Mouse (Mus musculus): ENCODE data around the gene Mapk8ip3.

Mapk8ip3 gene

DNA sequence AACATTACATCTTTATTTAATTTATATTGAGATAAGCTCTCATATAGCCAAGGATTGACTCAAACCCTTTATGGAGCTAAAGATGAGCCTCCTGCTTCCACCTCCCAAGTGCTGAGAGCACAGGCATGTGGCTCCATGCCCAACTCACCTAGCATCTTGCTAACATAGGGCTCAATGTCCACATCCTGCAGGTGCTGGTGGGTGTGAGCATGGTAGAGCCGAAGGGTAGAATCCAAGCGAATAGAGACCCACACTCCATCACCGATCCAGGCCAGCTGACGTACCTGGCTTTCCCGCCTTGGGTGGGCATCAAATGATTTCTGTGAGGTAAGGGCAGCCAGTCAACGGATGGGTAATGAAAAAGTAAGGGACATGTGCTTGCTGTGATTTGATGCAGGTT, 36.8 kb downstream of the Mapk8ip3 start:
- DNase-seq: no peak

GRCm38 (mm10) chr17:24899153-24899552, 37.6 kb downstream of the Mapk8ip3 start:
- no peak for DNase-seq

DNA sequence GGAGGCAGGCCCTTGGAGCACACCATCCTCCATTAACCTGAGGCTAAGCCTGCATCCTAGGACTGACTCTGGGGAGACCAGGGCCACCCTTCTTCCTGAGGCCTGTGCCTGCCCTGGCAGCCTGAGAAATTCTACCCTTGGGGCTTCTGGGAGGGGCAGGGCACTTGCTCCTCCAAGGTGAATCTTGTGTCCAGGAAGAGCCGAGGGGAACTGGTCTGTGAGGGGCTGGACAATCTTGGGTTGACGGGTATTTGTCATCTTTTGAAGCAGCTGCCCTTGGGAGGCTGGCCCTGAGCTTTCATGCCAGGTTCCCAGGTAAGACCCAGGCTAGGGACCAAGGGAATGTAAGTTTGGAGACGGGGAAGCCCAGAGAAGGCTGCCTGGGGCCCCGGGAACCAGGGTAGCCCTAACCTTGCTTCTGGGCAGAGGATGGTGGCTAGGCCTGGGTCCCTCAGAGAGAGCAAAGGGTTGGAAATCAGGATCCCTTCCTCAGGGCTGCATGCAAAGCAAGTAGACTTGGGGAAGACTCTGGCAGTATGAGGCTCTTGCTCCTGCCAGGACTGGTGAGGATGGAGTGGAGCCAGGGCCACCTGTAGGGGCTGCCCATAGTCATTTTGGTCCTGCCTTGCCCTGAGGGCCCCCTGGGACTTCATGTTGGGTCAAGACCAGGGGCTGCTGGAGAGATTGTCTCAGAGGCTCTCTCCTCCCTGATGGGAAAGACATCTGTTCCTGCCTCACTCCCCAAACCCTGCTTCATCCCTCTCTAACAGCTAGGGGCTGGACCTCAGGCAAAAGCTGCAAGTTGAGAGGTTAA, 38.5 kb downstream of the Mapk8ip3 start:
- DNase-seq: peak in 1 of 2 experiments; percentile 51

GRCm38 (mm10) chr17:24897600-24897999, 39.2 kb downstream of the Mapk8ip3 start:
- DNase-seq: no peak

- DNase-seq: no peak
Observed at GRCm38 (mm10) chr17:24896993-24897269, 39.8 kb downstream of the Mapk8ip3 start.

- DNase-seq: peak; percentile 85 to 91
Observed at GRCm38 (mm10) chr17:24896241-24896992, 40.4 kb downstream of the Mapk8ip3 start, which contains the start of gene Nme3. TSS of gene Nme3 (plus strand) at chr17:24896500.

DNA sequence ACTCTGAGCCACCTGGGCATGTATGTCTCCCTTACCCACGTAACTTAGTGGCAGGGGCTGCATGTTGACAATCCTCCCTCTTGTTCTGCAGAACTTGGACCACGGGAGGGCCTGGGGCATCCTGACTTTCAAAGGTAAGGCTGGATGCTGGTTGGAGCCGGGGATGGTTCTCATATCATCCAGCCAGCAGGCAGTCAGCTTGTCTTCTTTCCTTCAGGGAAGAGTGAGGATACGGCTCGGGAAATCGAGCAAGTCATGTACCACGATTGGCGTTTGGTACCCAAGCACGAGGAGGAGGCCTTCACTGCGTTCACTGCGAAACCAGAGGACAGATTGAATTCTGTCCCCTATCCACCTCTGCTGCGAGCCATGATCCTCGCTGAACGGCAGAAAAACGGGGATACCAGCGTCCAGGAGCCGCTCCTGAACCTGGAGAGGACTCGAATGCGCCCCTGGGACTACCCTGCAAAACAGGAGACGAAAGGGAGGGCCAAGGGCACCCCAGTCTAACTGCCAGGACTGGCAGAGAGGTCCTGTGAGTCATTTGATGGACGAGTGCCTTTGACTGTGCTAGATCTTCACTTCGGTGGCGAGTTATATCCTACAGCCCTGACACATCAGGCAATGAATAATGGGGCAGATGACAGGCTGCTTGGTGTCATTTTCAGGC, 41.1 kb downstream of the Mapk8ip3 start:
- peak; percentile 41 to 52 for DNase-seq

DNA sequence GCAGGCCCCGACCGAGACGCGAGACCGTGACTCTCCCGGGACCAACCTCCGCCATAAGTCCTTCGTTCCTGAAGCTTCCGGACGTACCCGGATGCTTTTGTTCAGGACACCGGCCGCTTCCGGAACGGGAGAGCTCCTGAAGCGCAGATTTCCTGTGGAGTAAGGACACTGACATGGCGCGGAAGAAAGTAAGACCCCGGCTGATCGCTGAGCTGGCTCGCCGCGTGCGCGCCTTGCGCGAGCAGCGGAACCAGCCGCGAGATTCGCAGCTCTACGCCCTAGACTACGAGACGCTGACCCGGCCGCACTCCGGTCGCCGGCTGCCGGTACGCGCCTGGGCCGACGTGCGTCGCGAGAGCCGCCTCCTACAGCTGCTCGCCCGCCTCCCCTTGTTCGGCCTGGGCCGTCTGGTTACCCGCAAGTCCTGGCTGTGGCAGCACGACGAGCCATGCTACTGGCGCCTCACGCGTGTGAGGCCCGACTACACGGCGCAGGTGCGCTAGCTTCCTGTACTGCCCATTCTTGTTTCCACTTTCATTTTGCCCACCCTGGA, 41.7 kb downstream of the Mapk8ip3 start, which contains the start of the genes Eme2 and Mrps34:
Gene Eme2 (minus strand): TSS at position 93 of the 553 bp plus-strand sequence.
Gene Mrps34 (plus strand): TSS at position 122 of the 553 bp plus-strand sequence.
- DNase-seq: peak; percentile 87 to 91

DNA sequence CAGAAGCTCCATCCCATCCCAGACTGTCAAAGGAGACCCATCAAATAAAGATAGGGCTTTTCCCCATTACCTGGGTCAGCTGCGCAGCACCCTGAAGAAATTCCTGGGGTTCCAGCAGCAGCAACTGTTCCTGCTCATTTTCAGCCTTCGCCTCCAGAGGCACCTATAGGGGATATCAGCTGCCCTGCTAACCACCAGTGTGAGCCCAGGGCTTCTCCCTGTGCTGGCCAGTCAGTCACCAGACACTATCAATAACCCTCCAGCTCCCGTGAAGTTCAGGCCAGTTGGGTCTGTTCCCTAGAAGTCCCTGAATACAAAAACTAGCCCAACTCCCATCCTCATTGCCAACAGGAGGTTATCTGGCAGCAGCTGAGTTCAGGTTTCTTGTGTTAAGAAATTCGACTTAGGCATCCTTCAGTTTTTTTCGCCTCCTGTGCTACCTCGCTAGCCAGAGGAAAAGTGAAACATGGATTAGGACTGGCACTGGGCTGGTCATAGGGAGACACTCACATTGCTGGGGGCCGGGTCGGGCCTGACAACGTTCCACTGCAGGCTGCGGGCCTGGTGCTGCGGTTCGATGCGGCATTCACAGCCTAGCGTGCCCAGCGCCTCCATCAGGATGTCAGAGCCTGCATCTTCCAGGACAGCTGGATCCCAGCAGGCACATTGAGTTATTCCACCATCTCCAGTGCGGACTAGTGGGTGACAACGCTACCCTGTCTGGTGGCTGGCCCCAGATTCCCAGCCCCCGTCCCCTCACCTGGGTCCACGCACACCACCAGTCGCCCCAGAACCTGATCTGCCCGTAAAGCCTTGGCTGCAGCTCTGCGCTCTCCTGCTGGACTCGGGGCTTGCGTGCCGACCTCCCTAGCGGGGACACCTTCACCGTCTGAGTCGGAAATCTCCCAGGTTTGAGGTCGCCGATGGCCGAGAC, 42.4 kb downstream of the Mapk8ip3 start:
- DNase-seq: peak in 1 of 2 experiments; percentile 58

DNA sequence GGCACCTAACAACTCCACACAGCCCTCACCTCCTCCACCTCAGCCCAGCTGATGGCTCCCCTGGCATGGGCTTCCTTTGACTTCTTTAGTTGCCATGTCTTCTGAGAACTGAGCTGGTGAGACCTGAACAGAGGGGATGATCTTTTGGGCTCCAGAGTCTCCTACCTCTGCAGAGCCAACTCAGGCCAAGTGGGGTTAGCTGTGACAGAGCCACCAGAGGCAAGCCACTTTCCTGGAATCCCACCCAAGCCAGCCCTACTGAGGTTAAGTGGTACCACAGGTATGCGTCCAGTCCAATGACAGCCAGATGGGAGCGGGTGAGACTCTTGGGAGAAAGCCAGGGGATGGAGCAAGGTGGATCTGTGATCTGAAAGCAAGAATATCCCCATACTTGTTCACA, 43.5 kb downstream of the Mapk8ip3 start:
- no peak for DNase-seq

DNA sequence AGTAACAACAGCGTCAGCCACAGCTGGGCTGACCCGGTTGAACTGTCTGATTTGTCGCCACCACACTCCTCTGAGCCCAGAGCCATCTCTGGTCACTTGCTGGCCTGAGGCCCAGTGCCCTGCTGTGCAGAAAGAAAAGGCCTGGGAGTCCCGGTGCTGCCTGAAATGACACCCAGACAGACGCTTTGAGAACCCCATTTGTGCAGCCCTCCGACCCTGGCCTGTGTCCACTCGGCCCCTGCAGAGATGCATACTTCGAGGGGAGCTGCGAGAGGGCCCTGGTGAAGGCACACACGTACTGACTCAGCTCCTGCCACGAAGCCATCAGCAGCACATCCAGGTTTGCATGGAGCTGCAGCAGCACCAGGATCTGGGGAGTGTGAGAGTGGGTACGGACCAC, 44.0 kb downstream of the Mapk8ip3 start:
- peak in 1 of 2 experiments; percentile 65 for DNase-seq

GRCm38 (mm10) chr17:24891321-24891720, 45.5 kb downstream of the Mapk8ip3 start:
- peak; percentile 79 to 85 for DNase-seq

GRCm38 (mm10) chr17:24890151-24891092, 46.4 kb downstream of the Mapk8ip3 start:
- no peak for DNase-seq

DNA sequence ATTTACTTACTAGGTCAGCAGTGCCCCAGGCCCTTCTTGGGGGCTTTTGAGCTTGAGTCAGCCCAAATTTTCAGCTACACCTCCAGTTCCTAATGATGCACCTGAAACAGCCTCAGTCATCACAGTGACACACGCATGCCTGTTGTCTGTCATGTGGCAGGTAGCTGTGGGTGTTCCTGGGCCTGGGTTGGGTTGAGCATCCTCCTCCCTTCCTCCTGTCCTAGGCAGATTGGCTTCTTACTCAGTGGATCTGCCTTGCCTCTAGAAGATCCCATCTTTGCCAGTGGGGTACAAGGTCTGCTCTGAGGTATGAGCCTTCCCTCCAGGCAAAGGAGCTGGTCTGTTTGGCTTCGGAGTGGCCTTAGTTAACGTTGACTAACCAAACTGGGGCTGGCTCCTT, 47.9 kb downstream of the Mapk8ip3 start:
- no peak for DNase-seq

- peak; percentile 45 to 55 for DNase-seq
Observed at GRCm38 (mm10) chr17:24887291-24888080, 49.3 kb downstream of the Mapk8ip3 start.

GRCm38 (mm10) chr17:24886932-24887271, 49.9 kb downstream of the Mapk8ip3 start:
- DNase-seq: no peak

DNA sequence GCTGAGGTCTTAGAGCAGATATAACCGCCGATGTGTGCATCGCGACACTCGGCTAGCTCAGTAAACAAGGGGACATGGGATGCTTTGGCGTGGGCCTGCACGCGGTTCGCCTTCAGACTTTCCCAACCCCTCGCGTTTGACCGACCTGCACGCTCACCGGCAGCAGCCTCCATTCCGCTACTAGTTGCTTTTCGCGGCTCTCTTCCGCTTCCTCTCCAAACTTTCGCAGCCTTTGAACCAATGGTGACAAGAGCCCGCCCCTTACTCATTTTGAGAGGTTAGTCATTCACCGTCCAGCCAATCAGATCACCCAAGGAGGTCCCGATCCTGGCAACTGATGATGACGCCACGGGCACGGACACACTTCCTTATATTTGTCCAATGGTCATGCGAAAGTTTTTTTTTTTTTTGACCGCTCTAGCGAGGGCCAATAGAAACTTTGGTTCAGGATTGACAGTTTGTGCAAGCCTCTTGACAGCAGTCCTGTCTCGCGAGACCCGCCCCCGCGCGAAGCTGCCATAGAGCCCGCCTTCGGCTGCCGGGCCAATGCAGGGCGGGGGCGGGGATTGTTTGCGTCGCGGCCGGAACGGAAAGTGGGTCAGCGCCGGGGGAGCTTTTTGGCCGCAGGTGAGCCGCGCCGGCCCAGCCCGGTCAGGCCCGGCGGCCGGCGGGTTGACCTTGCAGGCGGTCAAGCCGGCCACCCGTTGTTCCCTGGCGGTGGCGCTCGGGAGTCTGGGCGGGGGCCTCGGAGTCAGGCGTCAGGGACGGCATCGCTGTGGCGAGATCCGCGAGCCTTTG, 50.4 kb downstream of the Mapk8ip3 start, which contains the start of the genes Nubp2 and Spsb3:
Gene Nubp2 (minus strand): TSS at position 216 of the 798 bp plus-strand sequence.
Gene Spsb3 (plus strand): TSS at position 510 of the 798 bp plus-strand sequence.
- DNase-seq: peak; percentile 98 to 99

DNA sequence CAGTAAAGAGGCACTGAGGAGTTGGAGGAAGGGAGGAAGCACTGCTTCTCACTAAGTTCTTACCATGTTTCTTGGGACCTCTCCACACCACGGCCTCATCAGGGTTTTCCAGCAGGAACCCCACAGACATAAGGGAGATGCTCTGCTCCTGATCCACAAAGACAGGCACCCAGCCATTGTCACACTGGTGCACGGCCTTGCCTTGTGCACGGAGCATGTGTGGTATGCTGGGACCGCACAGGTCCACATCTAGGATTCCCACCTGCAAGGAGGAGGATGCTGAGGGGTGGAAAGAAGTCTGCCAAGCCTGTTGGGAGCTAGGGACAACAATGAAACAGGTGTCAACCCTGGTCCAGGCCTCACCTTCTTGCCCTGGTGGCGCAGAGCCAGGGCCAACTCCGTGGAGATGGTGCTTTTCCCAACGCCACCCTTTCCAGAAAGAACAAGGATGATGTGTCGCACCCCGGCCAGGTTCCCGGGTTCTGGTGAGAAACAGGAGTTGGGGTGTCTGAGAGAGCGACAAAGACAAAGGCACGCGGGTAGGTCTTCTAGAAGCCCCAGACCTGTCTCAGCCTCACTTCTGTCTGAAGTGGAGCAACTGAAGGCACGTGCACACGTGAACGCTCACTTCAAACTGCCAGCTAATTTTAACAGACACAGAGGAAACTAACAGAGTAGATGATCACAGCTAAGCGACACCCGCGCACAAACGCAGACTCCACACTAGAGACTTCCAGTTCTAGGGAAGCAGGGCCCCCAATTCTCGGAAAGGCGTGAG, 51.2 kb downstream of the Mapk8ip3 start:
- peak; percentile 32 to 53 for DNase-seq

Data from cerebellum, postnatal 25 days (tissue).